Mouse (Mus musculus) bone marrow, adult 2 months (tissue): ENCODE measurements at regions not wholly inside any gene's neighbourhood (a gene's known extent, or its start where the extent isn't known, plus 50 kb on each side); places are given as distances from the start of the nearest gene placed in this dataset.

ENCODE experiments used
- H3K27ac ChIP-seq: fragments of 200-500 bp; 2 replicates; pipeline ENCODE4 v1.5.1; 2012; ENCODE audit warnings: low read depth, mild to moderate bottlenecking, control low read depth, inconsistent platforms, low read length; ENCODE audit not compliant: control insufficient read depth, poor library complexity, insufficient read depth
- H3K4me1 ChIP-seq: fragments of 200-500 bp; 2 replicates; pipeline ENCODE4 v1.6.1; 2011; ENCODE audit warnings: low read length; ENCODE audit not compliant: control insufficient read depth, insufficient read depth
- H3K4me3 ChIP-seq: fragments of 200-500 bp; replicated peaks from 2 replicates; pipeline ENCODE3; 2011; ENCODE audit warnings: mild to moderate bottlenecking, low read depth, low read length, control low read depth; ENCODE audit not compliant: control insufficient read depth
- CTCF ChIP-seq: fragments of 200-500 bp; IDR thresholded peaks from 2 replicates; pipeline ENCODE4 v1.5.1; 2011; ENCODE audit warnings: low read length, control low read depth; ENCODE audit not compliant: control insufficient read depth, insufficient read depth
- POLR2A ChIP-seq: fragments of 200-500 bp; IDR thresholded peaks from 2 replicates; pipeline ENCODE4 v1.6.1; 2011; ENCODE audit warnings: low read depth, mild to moderate bottlenecking, control low read depth, low read length, borderline replicate concordance; ENCODE audit not compliant: control insufficient read depth
- WGBS: fragments of 180-500 bp; shearing (Covaris S2); methylation state at CpG from one replicate; pipeline ENCODE4 v1.1.7; 2018; 5-methylcytosine and 5-hydroxymethylcytosine counted together

DNA sequence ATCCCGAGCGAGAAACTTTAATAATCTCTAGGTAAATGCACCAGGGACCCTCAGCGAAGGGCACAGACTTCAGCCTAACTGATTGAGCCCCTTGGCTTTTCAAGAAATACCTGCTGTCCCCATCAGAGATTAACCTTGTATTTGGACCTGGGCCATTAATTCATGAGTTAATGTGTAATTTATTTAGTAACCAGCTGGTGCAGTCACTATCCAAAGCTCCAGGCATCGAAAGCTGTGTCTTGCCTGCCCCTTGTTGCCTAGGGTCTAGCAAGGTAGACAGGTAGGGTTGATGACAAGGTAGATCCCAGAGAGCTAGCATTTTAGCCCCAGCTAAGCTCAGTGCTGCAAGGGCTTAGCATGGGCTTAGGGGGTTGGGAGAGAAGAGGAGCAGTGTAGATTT is 80.9 kb upstream of the Runx1 start:
- TF ChIP-seq CTCF (no peak), POLR2A (no peak)
- Histone ChIP-seq H3K4me1 (no peaks in the 10 kb centered on the region), H3K4me3 (no peak overlapping the region), H3K27ac (no peak overlapping the region)
- 86% methylated on average over 4 of the region's 4 CpGs for WGBS

DNA sequence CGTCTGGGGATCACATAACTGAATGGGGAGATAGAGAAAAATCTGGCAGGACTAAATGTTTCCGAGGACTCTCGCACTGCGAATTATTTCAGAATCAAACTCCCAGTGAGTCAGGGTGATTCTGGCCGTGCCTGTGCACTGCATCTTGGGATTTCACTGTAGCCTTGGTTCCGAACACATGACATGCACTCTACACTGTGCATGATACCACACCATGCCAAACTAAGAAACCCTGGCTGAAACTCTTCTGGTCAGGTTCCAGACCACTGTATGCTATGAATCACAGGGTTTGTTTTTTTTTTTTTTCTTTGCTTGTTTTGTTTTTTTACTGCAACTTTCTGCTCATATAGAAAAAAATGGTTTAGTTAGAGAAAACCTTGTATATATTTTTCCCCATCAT is 79.7 kb upstream of the Runx1 start:
- no peak overlapping the region for H3K27ac ChIP-seq
- TF ChIP-seq CTCF, result no peak
- TF ChIP-seq POLR2A, result no peak
- H3K4me1 ChIP-seq, result no peaks in the 10 kb centered on the region
- WGBS, result 84% methylated on average over 6 of the region's 6 CpGs
- no peak overlapping the region for H3K4me3 ChIP-seq

DNA sequence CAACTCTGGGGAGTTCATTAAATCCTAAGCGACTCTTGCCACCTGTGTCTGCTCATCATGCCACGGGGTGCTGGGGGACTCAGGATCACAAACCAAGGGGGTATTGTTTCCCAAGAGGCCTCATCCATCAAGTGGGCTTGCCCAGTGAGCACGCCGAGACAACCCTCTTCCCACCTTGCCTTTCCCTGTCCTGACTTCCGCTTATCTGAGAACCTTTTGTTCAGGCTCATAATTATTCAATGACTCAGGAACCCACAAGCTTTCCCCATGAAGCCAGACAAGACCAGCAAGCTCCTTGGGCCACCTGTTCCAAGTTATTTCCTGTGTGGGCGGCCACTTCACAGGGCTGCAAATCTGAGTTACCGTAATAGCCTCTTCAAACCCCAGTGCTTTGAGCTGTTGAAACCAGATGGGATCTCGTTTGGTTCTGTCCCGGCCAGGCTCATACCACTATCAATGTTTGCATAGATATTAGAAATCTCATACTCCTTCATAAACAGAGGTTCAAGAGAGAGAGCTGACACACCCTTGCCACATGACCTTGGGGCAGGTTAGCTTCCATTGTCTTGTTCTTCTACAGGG is 78.0 kb upstream of the Runx1 start:
- 11% methylated on average over 9 of the region's 9 CpGs for WGBS
- Histone ChIP-seq H3K4me3 (no peak overlapping the region), H3K4me1 (no peaks in the 10 kb centered on the region), H3K27ac (no peak overlapping the region)
- TF ChIP-seq CTCF (no peak), POLR2A (no peak)

DNA sequence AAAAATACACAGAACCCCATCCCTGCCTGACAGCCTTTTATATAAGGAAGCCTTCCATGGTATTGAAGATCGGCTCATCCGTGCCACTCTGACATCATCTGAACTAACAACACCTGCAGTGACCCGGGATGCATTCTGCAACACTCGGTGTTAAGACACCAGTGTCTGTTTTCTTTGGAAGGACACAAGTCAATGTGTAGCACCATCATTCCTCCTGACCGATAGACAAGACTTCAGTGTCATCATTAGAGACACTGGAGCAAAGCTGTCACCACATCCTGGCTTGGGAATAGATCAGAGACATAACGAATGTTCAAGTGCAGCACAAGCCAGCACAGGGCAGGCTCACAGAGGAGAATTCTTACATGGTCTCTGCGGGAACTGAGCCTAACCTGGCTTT is 77.5 kb upstream of the Runx1 start:
- no peak for TF ChIP-seq CTCF
- no peak for TF ChIP-seq POLR2A
- WGBS, result 72% methylated on average over 7 of the region's 7 CpGs
- Histone ChIP-seq H3K4me1 (no peaks in the 10 kb centered on the region), H3K27ac (no peak overlapping the region), H3K4me3 (no peak overlapping the region)

DNA sequence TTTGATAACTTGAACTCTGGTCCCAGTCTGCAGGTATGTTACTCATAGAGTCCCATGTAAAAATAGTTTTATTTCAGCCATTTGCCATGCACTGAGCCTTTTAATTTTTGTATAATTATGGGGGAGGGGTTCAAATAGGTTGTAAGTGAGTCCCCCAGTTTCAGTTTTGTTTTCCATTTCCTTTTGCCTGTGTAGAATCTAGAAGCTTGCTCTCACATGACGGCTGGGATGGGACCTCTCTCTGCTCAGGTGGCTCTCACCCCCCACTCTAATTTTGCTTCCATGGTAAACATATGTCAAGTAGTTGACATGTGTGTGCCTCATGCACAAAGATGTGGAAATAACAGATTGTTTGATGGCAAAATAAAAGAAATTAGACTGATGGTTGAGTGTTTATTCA is 73.8 kb upstream of the Runx1 start:
- no peak overlapping the region for H3K4me3 ChIP-seq
- no peaks in the 10 kb centered on the region for H3K4me1 ChIP-seq
- WGBS, result 28% methylated on average over 1 of the region's 1 CpGs
- no peak for TF ChIP-seq POLR2A
- no peak for TF ChIP-seq CTCF
- H3K27ac ChIP-seq, result no peak overlapping the region

DNA sequence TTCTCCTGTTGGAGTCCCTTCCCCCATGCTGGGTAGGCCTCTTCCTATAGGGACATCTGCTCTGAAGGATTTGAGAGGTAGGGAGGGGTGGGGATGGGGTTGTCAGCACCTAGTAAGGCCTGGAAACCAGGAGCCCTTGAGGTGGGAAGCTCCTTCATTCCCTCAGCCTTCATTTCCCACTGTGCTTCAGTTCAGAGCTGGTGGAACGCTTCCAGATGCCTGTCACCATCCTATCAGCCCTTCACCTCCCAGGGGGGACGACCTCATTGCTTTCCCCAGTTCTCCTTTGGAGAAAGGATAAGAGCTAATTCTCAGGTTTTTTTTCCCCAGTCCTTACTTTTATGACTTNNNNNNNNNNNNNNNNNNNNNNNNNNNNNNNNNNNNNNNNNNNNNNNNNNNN is 65.8 kb upstream of the Runx1 start:
- H3K4me1 ChIP-seq, result no peaks in the 10 kb centered on the region
- TF ChIP-seq CTCF (no peak), POLR2A (no peak)
- H3K4me3 ChIP-seq, result no peak overlapping the region
- 78% methylated on average over 2 of the region's 2 CpGs for WGBS
- H3K27ac ChIP-seq, result no peak overlapping the region

DNA sequence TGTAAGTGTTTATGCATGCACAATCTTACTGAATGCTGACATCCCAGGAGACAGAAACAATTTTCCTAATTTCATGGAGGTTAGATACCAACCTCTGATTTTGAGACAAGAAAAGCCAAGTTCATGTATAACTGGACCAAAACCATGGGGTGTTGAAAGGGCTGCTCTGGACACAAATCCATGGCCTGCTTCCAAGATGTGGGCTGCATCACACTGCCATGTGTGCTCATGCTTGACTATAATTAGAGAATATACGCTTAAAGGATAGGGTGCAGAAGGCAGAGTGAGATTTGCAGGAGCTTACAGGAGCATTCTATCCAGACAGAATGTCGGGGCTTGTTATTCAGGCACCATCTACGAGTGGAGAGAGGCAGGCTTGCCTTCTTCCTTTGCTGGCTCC is 64.8 kb upstream of the Runx1 start:
- 72% methylated on average over 3 of the region's 3 CpGs for WGBS
- H3K4me1 ChIP-seq, result no peaks in the 10 kb centered on the region
- H3K4me3 ChIP-seq, result no peak overlapping the region
- no peak for TF ChIP-seq CTCF
- TF ChIP-seq POLR2A, result no peak
- no peak overlapping the region for H3K27ac ChIP-seq

DNA sequence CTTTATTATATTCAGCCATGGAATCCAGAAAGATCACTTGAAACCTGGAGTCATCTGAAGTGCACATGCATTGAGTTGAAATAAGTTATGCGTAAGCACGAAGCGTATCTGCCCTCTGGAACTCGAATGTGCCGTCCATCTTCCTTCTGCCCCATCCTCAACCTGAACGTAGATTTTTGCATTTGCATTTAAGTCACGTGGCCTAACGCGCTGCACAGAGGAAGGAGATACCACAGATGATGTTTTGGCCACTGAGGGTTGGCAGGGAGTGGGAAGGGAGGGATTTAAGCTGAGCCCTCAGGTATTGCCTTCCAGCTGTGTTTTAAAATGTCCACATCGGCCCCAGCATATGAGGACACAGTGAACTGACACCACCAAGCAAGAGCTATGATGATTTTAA is 63.6 kb upstream of the Runx1 start:
- H3K4me3 ChIP-seq, result no peak overlapping the region
- whole genome bisulfite sequencing, result 76% methylated on average over 10 of the region's 10 CpGs
- H3K4me1 ChIP-seq, result no peaks in the 10 kb centered on the region
- TF ChIP-seq CTCF, result no peak
- TF ChIP-seq POLR2A, result no peak
- no peak overlapping the region for H3K27ac ChIP-seq

DNA sequence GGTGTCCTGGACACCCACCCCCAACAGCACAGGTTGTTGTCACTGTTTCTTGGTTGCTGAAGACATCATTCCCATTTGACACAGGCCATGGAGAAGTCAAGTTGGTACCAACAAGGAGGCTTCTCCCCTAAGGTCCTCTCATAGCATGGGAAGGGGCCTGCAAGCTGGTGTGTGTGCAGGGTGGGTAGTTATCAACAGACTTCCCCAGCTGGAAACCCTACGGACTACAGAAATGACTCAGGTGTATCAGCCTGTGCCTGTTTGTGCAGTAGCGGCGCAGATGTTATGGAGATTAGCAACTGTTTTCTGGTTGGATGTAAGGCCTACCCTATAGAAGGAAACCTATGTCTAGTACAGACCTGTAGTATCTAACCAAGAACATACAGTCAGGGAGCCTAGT is 60.3 kb upstream of the Runx1 start:
- TF ChIP-seq POLR2A (no peak), CTCF (no peak)
- 90% methylated on average over 3 of the region's 3 CpGs for WGBS
- no peak overlapping the region for H3K4me3 ChIP-seq
- no peak overlapping the region for H3K27ac ChIP-seq
- H3K4me1 ChIP-seq, result peaks cover 1% of the 10 kb centered on the region; the same call in 1 of the 2 replicates
